Mouse (Mus musculus) spleen, postnatal 36 days (tissue): ENCODE data around the gene Rapgef2.
A peak's percentile ranks its signal among the peaks of the same experiment; 100 is the strongest.

Experiments
- DNase-seq, 2 experiments: peaks; one replicate each; pipeline ENCODE4 v3.0.0; 2022; ENCODE audit warnings: low spot score in 2 of 2, mixed read lengths in 1 of 2

The Rapgef2 gene

DNA sequence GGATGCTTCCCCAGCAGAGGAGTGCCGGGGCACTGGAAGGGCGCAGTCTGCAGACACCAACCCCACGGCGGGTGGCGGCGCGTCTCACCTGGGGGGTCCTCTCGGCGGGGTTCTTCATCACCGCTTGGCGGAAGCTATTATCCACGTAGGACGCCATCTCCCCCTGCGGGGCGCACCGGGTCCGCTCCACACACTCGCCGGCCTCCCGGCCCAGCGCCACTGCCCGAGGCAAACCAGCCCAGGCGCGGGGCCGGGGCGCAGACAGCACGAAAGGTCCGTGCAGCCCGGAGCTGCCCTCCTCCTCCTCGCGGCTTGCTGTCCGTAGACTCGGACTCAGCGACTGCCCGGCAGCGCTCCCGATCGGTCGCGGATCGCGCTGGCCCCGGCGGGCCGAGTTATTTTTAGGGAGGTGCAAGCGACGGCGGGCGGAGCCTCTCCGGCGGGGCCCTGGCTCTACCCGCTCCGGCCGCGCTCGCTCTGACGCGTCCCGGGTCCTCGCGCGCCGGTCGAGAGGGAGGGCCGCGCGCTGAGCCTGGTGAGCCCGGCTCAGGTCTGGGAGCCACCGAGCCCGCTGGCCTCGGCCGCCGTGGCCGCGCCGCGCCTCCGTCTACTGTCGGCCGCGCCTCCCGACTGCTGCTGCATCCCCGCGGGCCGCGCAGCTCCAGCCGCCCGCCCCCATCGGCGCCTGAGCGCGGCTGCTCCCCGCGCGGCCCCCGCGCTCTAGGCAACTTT, at the start of gene Rapgef2:
Rapgef2 (minus strand) TSS at position 142 of the 732 bp plus-strand sequence.
- DNase-seq = peak; percentile 48 to 49

- DNase-seq = no peak
Observed at GRCm38 (mm10) chr3:79333643-79334200, 47.4 kb upstream of the Rapgef2 start.

- DNase-seq = no peak
Observed at GRCm38 (mm10) chr3:79333051-79333450, 46.7 kb upstream of the Rapgef2 start.

- DNase-seq = no peak
Observed at GRCm38 (mm10) chr3:79329691-79330315, 43.5 kb upstream of the Rapgef2 start.

DNA sequence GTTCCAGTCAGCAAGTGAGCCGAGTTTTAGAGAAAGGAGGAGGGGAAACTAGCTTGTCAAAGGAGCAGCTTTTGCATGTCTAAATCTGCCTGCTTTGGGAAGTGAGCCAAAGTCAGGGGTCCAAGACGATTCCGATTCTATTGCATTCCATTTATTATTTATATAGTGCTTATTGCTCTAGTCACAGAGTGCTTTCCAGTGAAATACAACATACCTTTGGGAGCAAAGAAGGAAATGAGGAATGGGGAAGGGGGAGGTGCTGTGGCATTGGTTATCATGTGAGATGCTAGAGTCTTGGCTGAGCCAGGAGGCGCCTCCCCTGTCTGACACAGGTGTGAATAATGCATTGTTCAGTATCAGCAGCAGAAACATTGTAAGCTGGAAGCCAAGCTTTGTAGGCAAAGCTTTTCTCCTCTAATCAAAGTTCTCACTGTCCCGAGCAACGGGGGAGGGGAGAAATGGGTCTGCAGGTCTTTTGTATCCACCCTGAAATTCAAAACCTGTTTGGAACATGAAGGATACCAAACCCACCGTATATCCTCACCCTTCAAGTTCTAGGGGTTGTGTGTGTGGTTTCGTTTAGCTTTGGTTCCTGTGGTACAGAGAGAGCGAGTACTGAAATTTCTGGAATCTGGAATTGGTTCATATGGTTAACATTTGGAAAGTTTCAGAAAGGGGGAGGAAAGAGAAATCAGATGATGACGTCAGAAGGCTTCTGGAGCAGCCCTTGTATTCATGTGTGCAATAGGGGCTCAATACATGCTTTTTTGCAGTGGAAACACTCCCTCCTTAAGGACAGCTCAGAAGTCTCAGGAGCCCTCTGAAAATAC, 38.6 kb upstream of the Rapgef2 start:
- DNase-seq = no peak

DNA sequence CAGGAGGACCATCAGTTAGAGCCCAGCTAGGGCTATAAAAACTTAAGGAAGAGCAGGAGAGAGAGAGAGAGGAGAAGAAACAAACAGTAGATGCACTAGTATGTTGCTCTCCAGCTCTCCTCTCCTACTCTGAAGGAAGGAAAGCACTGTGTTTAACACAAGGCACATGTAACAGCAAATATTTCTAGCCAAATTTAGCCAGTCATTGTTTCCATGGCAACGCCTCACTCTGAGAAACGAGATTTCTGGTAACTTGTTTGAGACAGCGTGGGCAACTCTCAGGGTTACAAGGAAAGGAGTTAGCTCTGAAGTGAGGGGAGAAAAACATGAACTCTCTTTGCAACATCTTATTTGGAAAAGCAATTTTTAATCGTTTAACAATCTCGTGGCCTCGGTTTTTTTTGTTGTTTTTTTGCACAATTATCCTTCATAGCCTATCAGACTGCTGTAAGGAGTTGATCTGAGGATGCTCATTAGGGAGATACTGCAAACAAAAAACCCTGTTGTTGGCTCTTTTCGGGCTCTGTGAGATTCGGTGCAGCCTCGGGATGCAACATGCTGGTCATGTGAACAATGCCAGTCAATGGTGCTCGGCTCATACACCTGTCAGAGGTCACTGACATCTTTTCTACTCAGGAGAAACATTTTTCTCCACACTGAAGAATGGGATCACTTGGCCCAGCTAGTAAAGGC, 27.8 kb upstream of the Rapgef2 start:
- DNase-seq = no peak

- no peak for DNase-seq
Observed at GRCm38 (mm10) chr3:79311895-79312294, 25.6 kb upstream of the Rapgef2 start.

DNA sequence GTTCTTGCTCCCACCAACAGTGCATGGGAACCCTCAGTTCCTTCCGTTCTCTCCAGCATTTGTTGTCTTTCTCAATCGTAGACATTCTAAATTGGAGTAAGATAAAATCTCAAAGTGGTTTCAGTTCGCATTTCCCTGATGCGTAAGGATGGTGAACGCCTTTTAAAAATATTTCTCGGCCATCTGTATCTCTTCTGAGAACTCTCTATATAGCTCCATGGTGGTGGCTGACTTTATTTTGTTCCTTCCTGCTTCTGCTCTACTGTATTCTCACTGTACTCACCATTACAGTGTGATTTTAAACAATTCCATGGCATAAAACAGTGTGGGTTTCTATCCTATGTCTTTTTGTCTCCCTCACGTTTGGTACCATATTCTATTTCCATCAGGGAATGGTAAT, 23.9 kb upstream of the Rapgef2 start:
- DNase-seq = no peak

DNA sequence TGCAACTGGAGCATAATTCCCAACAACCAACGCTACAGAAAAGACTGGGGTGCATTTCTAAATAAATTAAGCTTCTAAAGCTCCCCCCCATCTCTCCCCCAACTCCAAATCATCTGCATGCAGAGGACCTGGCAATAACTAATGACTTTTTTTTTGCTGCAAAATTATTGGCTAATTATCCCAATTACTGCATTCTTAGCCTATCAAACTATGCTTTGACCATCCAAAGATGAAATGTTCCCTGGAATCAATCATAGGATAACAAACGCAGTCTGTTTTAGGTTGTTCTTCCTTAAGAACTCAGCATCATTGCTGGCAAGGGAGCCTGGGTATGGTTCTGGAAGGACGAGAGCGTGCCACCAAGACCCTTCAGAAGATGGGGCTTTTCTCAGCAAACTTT, 22.3 kb upstream of the Rapgef2 start:
- no peak for DNase-seq

DNA sequence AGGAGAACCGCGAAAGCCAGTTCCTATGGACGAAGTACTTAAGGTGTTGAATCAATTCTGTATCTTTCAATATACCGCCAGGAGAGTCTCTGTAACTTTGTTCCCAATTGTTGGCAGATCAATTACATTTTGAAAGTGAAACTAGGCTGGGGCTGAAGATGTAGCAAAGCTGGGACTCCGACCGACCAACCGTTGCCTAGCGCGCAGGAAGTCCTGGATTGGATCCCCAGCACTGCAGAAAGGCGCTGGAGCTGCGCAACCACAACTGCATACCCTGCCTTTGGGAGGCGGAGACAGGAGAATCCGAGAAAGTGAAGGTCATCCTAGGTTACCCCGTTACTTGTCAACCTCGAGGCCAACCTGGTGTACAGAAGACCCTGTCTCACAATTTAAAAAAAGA, 13.1 kb upstream of the Rapgef2 start:
- no peak for DNase-seq

- no peak for DNase-seq
Observed at GRCm38 (mm10) chr3:79297281-79297680, 11.0 kb upstream of the Rapgef2 start.

DNA sequence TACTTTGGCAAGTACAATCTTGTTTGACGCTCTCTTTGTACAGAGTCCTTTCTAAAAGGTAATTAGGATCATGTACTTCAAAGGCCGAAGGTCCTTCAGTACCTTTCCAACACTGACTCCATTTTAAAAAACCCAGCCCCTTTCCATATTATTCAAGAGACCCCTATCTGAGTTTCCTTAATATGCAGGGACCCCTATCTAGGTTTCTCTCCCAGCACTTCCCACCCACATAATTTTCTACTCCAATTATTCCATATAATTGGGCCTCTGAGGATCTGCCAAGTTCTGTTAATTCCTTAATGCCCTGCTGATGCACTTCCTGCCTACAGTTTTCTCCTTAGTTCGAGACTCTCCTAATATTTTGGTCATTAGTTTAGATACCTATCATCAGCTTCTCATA, 10.3 kb upstream of the Rapgef2 start:
- DNase-seq = no peak

DNA sequence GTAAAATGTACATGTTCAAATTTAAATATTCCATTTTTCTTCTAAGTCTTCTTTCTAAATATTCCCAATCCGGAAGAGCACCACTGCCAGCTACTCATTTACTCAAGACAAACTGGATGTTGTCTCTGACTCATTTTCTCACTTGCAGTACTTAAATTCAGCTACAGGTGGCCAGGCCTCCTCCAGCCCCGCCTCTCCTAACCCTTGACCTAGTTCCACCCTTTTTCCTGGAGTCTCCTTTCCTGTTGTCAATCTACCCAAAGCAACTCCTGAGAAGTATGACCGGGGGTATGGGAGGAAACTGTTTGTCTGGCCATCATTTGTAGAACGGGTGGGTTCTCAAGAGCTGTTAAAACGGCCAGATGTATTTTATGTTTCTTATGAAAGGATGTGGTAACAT, 9.7 kb upstream of the Rapgef2 start:
- no peak for DNase-seq

- no peak for DNase-seq
Observed at GRCm38 (mm10) chr3:79294701-79295100, 8.4 kb upstream of the Rapgef2 start.

GRCm38 (mm10) chr3:79293023-79293422, 6.7 kb upstream of the Rapgef2 start:
- DNase-seq = no peak

DNA sequence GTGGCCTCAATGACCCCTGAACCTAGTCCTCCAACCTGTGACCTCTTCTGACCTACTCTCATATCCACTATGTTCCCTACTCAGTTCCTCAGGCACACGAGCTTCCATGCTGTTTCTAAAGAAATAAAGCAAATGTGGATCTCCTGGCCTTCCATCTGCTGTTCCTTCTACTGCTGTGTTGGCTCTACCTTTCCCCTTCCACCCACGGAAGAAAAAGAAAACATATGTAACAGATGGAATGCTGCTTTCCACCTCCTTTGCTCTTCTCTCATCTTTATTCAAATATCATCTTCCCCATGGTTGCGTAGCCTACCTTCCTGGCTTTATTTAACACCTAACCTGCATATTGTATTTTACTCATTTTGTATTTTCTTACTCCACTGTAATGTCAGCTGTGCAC, 2.7 kb upstream of the Rapgef2 start:
- DNase-seq = no peak

DNA sequence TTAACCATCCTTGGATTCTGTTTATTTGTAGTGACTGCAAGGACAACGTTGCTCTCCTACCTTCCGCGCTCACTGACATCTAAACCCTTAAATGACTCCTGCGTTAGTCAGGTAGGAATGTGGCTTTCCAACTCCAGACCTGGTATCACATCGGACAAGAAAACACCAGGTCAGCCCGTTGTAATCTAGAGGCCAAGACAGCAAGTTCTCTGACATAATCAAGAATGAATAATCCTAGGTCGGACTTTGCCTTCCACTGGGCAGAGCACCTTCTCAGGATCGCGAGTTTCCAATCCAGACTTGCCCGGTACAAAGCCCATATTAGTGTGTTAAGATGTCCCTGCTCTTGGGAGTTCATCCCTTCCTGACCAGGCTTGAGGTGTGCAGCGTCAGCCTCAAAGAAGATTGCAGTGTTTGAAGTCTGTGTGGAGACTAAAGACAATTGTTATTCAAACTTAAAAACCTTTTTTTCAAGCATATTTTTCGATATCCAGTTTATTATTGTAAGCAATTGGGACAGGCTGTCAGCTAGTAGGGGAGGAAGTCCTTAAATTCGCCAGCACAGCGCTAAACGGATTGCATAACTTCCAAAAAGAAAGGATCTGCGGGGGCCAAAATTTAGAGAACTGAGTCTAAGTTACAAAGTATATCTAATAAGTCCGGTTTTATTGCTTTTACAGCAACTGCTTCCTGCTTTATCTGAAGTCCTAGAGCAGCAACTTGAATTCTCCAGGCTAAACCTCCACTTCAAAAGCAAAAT, 1.6 kb upstream of the Rapgef2 start:
- peak in 1 of 2 experiments; percentile 8 for DNase-seq

DNA sequence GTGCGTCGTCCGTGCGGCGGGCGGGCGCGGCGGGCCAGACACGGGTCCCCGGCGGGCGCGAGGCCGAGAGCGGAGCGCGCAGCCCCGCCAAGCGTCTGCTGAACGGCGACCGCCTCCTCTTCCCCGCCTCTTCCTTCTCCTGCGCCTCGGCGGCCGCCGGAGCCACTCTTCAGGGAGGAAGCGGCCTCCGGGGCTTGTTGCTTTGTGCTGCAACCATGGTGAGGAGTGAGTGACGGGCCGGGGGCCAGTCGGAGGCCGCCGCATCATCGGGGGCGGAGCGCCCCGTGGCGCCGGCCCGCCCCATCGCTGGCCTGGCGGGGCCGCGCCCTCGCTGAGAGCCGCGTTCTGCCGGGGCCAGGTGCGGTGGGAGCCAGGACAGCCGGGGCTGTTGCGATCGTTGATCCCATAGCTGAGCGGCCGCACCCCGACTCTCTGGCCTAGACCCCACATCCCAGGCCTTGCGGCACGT, 825 bp upstream of the Rapgef2 start:
- DNase-seq = peak; percentile 94 to 95

DNA sequence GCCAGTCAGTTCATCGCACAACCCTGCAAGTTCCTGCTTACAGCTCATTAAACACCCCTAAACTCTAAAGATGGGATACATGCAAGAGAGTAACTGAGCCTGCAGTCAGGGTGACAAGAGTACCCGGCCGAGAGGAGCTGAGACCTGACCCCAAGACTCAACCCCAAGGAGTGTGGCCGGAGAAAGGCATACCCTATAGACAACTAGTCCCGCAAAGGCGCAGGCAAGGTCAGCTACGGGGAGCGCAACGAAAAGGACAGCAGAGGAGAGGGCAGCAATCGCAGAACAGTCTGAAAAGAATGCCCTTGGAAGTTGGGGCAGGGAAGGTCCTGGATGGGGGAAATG, 314 bp downstream of the Rapgef2 start:
- DNase-seq = peak in 1 of 2 experiments; percentile 2

GRCm38 (mm10) chr3:79285097-79285675, 1.1 kb downstream of the Rapgef2 start:
- DNase-seq = no peak

DNA sequence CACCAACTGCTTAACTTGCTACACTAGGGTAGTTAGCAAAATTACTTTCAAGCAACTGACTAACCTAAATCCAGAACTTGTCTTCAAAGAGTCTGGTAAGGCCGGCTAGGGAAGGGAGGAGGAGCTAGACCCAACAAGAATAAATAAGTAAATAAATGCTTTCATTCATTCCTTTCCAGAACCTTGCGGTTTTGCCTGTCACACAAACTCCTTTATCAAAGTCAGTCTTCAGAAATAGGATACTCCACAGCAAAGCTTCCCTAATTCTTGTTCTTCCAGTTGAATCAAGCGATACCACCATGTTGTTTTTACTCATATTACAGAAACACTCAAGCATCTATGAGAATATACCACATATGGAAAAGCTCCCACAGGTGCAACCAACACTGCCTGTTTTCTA, 2.3 kb downstream of the Rapgef2 start:
- no peak for DNase-seq
